29 mouse cellular contexts compared by ENCODE assay signal in genomic region chr8:87383527-87384206, GRCm38 (mm10).
A peak's percentile ranks its signal among the peaks of the same experiment; 100 is the strongest.
DNase-seq lines count a peak whose midpoint lies in the region; ATAC-seq and TF ChIP-seq lines count a peak whose summit lies in the region.
"Had no signal": no experiment of that assay in that cellular context is flagged by ENCODE, and none has a peak within 500 bp of the region (broad histone marks: within the 10 kb centered on the region; RNA-seq: fewer than 3 reads in every experiment).

No protein-coding gene starts in this region.

- H3K36me3 ChIP-seq in heart, embryonic 10.5 days = no peaks in the 10 kb centered on the region
- H3K36me3 ChIP-seq in hindbrain, embryonic 16.5 days (ENCODE audit: control insufficient read depth, insufficient read depth, low read length) = no peaks in the 10 kb centered on the region
- no peaks in the 10 kb centered on the region for H3K36me3 ChIP-seq in neural tube, embryonic 15.5 days
- no peaks in the 10 kb centered on the region for H3K36me3 ChIP-seq in thymus, adult 2 months (ENCODE audit: control insufficient read depth, insufficient read depth, low read length)
- H3K36me3 ChIP-seq: embryonic facial prominence, embryonic 13.5 days; forebrain, embryonic 10.5 days; heart, embryonic 13.5 days; limb, embryonic 12.5 days; liver, embryonic 15.5 days had no signal

- H3K27me3 ChIP-seq in heart, embryonic 10.5 days (ENCODE audit: insufficient read depth, poor library complexity, severe bottlenecking) = no peaks in the 10 kb centered on the region
- H3K27me3 ChIP-seq in hindbrain, embryonic 16.5 days (replicated peaks; ENCODE audit: control insufficient read depth, insufficient read depth, low read length) = no peaks in the 10 kb centered on the region
- no peaks in the 10 kb centered on the region for H3K27me3 ChIP-seq in neural tube, embryonic 15.5 days (replicated peaks)
- no peaks in the 10 kb centered on the region for H3K27me3 ChIP-seq in thymus, adult 2 months (ENCODE audit: control insufficient read depth, insufficient read depth, low read length)
- H3K27me3 ChIP-seq: embryonic facial prominence, embryonic 13.5 days; heart, embryonic 13.5 days; liver, embryonic 15.5 days had no signal

- TF ChIP-seq CTCF in thymus, adult 2 months (IDR thresholded peaks at IDR 0.05; ENCODE audit: borderline replicate concordance, control insufficient read depth, extremely low read depth, insufficient read depth, low read length, poor library complexity) = no peak

- 78% methylated on average over 12 of the region's 12 CpGs for whole genome bisulfite sequencing in heart, embryonic 10.5 days
- 34% methylated on average over 12 of the region's 12 CpGs for WGBS in hindbrain, embryonic 16.5 days
- WGBS in neural tube, embryonic 15.5 days = 29% methylated on average over 12 of the region's 12 CpGs
- WGBS in thymus, adult 2 months = 92% methylated on average over 12 of the region's 12 CpGs

- no peak overlapping the region for H3K4me3 ChIP-seq in heart, embryonic 10.5 days
- H3K4me3 ChIP-seq in hindbrain, embryonic 16.5 days (ENCODE audit: low read length) = no peak overlapping the region
- H3K4me3 ChIP-seq in neural tube, embryonic 15.5 days (replicated peaks) = no peak overlapping the region
- H3K4me3 ChIP-seq in thymus, adult 2 months (ENCODE audit: control insufficient read depth, insufficient read depth, low read length) = no peak overlapping the region
- H3K4me3 ChIP-seq: embryonic facial prominence, embryonic 13.5 days; forebrain, embryonic 10.5 days; heart, adult 2 months; heart, embryonic 13.5 days; left cerebral cortex, adult 2 months; limb, embryonic 12.5 days; liver, embryonic 15.5 days had no signal

- no peaks in the 10 kb centered on the region for H3K4me1 ChIP-seq in heart, embryonic 10.5 days
- H3K4me1 ChIP-seq in hindbrain, embryonic 16.5 days (ENCODE audit: control insufficient read depth, insufficient read depth, low read depth, low read length) = no peaks in the 10 kb centered on the region
- H3K4me1 ChIP-seq in neural tube, embryonic 15.5 days = peaks cover 15% of the 10 kb centered on the region
- H3K4me1 ChIP-seq in thymus, adult 2 months (replicated peaks; ENCODE audit: control insufficient read depth, insufficient read depth, low read length) = no peaks in the 10 kb centered on the region
- H3K4me1 ChIP-seq: embryonic facial prominence, embryonic 13.5 days; forebrain, embryonic 10.5 days; heart, embryonic 13.5 days; liver, embryonic 15.5 days had no signal

- no peak for TF ChIP-seq POLR2A in thymus, adult 2 months (IDR thresholded peaks at IDR 0.05; ENCODE audit: control insufficient read depth, extremely low read depth, insufficient read depth, low read length, poor library complexity)

- H3K9ac ChIP-seq in hindbrain, embryonic 16.5 days (ENCODE audit: low read depth, low read length) = no peak overlapping the region
- no peak overlapping the region for H3K9ac ChIP-seq in neural tube, embryonic 15.5 days (replicated peaks)
- H3K9ac ChIP-seq: embryonic facial prominence, embryonic 13.5 days; forebrain, postnatal 0 days; heart, embryonic 13.5 days; limb, embryonic 12.5 days; liver, embryonic 15.5 days; lung, embryonic 14.5 days had no signal

- H3K27ac ChIP-seq in heart, embryonic 10.5 days = no peak overlapping the region
- 0 out of 2 replicates have a peak overlapping the region, but pooled peaks have one; percentile 37 for H3K27ac ChIP-seq in hindbrain, embryonic 16.5 days (ENCODE audit: low read depth, low read length)
- H3K27ac ChIP-seq in neural tube, embryonic 15.5 days (replicated peaks) = peak overlapping the region; percentile 38; the same call in 1 of the 2 replicates
- H3K27ac ChIP-seq in thymus, adult 2 months (ENCODE audit: control insufficient read depth, insufficient read depth, low read length) = no peak overlapping the region
- H3K27ac ChIP-seq: embryonic facial prominence, embryonic 13.5 days; forebrain, embryonic 10.5 days; heart, adult 2 months; heart, embryonic 13.5 days; kidney, postnatal 0 days; left cerebral cortex, adult 2 months; limb, embryonic 12.5 days; liver, embryonic 15.5 days had no signal

- no peak overlapping the region for H3K4me2 ChIP-seq in hindbrain, embryonic 16.5 days (ENCODE audit: low read length)
- H3K4me2 ChIP-seq in neural tube, embryonic 15.5 days = no peak overlapping the region
- H3K4me2 ChIP-seq: embryonic facial prominence, embryonic 13.5 days; heart, embryonic 13.5 days; limb, embryonic 12.5 days; liver, embryonic 15.5 days; lung, embryonic 14.5 days had no signal

- peak; percentile 39 for DNase-seq in heart, embryonic 10.5 days (ENCODE audit: low spot score)
- DNase-seq in heart, postnatal 4 days = no peak
- DNase-seq in testis, postnatal 10 days (ENCODE audit: low spot score) = peak; percentile 16
- DNase-seq in testis, postnatal 14 days (ENCODE audit: low spot score) = no peak
- no peak for DNase-seq in thymus, adult 2 months
- no peak for DNase-seq in frontal cortex, adult 2 months (ENCODE audit: extremely low spot score in 1 of 2, low spot score in 1 of 2)
- DNase-seq: adrenal gland, postnatal 14 days; cerebellum, adult 18-20 months; cerebellum, postnatal 10 days; forebrain, postnatal 0 days; gastrocnemius, postnatal 14 days; heart, adult 2 months; heart, postnatal 10 days; kidney, adult 8-10 months; lung, embryonic 14.5 days; lung, postnatal 14 days; right cerebral cortex, postnatal 25 days; thymus, postnatal 4 days had no signal

- ATAC-seq in hindbrain, embryonic 16.5 days = 0 out of 2 replicates have a peak, but pooled peaks have one; percentile 61
- peak; percentile 68 for ATAC-seq in neural tube, embryonic 15.5 days (ENCODE audit: low FRiP score)
- ATAC-seq: forebrain, postnatal 0 days; intestine, embryonic 16.5 days; Patski had no signal

- H3K9me3 ChIP-seq in heart, embryonic 10.5 days = no peaks in the 10 kb centered on the region
- no peaks in the 10 kb centered on the region for H3K9me3 ChIP-seq in hindbrain, embryonic 16.5 days (ENCODE audit: control insufficient read depth, low read length)
- no peaks in the 10 kb centered on the region for H3K9me3 ChIP-seq in neural tube, embryonic 15.5 days (replicated peaks)
- H3K9me3 ChIP-seq: embryonic facial prominence, embryonic 13.5 days; forebrain, embryonic 10.5 days; heart, embryonic 13.5 days; limb, embryonic 12.5 days; liver, embryonic 15.5 days had no signal

Comparison
In these comparisons a context has a peak if more than half of its experiments do, and no peak if none do; other contexts are left out.
1. DNase-seq: peak in heart, embryonic 10.5 days (single experiment) and testis, postnatal 10 days (single experiment); none in heart, postnatal 4 days (single experiment), testis, postnatal 14 days (single experiment), thymus, adult 2 months (single experiment) and frontal cortex, adult 2 months (0 of 2).
2. H3K27ac ChIP-seq: peak in hindbrain, embryonic 16.5 days (single experiment) and neural tube, embryonic 15.5 days (single experiment); none in heart, embryonic 10.5 days (single experiment) and thymus, adult 2 months (single experiment).